Mouse (Mus musculus): Measurements from ENCODE around the gene Icam1.
"Not testable (repeated sequence)": the region's sequence is repeated elsewhere in the genome, so short reads cannot be mapped to it uniquely, and the experiment has no call there.

DNA sequence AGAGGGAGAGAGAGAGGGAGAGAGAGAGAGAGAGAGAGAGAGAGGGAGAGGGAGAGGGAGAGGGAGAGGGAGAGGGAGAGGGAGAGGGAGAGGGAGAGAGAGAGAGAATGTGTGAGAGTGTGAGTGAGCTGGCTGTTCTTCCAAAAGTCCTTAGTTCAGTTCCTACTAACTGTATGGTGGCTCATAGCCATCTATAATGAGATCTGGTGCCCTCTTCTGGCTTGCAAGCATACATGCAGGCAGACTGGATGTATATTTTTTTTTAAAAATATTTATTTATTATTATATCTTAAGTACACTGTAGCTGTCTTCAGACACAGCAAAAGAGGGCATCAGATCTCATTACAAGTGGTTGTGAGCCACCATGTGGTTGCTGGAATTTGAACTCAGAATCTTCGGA lies 17.4 kb upstream of the Icam1 start:
- TF ChIP-seq CTCF (conservative IDR thresholded peaks at IDR 0.05; ENCODE audit: insufficient read depth, insufficient read length, low read depth, low read length); POLR2A (IDR thresholded peaks at IDR 0.05; ENCODE audit: low read depth, low read length): not testable (repeated sequence)

Data from kidney, adult 2 months (tissue).